Mouse (Mus musculus): ENCODE data around the gene Rtl5. TPM values are rescaled to one million over a fixed set of nuclear protein-coding genes. Genes with fewer than 3 reads are reported as not detected.
A peak's percentile ranks its signal among the peaks of the same experiment; 100 is the strongest.
"Not testable (repeated sequence)": the region's sequence is repeated elsewhere in the genome, so short reads cannot be mapped to it uniquely, and the experiment has no call there.

Gene Rtl5
- 3.4 and 3.9 TPM in 2 replicates for polyA plus RNA-seq (2015; fragmentation: Nextera tagmentation; extraction: Ambion mirVana)

- peak; percentile 90 for ATAC-seq (ENCODE audit: low FRiP score, low TSS enrichment)
- Histone ChIP-seq H3K4me2 (replicated peaks; ENCODE audit: low read depth, low read length) (peak within 1 kb of the TSS; percentile 66), H3K4me1 (ENCODE audit: insufficient read depth, low read length) (peaks cover 14% of the 10 kb centered on the region), H3K9me3 (ENCODE audit: low read length) (no peaks in the 10 kb centered on the region), H3K27me3 (ENCODE audit: insufficient read depth, low read length) (peaks cover 7% of the 10 kb centered on the region; the same call in 1 of the 2 replicates), H3K27ac (ENCODE audit: low read length) (peak within 1 kb of the TSS; percentile 81), H3K9ac (replicated peaks; ENCODE audit: low read length) (peak within 1 kb of the TSS; percentile 63), H3K4me3 (ENCODE audit: low read length) (peak within 1 kb of the TSS; percentile 55), H3K36me3 (ENCODE audit: insufficient read depth, low read length) (no peaks in the 10 kb centered on the region)
- WGBS = 23% methylated on average over 53 of the region's 61 CpGs
Measured at GRCm38 (mm10) chrX:102070591-102071471, at the start of gene Rtl5. Rtl5 (minus strand) TSS chrX:102071304.

- Histone ChIP-seq H3K9me3 (ENCODE audit: low read length) (no peaks in the 10 kb centered on the region), H3K9ac (replicated peaks; ENCODE audit: low read length) (peak within 1 kb of the TSS; percentile 69), H3K27me3 (ENCODE audit: insufficient read depth, low read length) (peaks cover 10% of the 10 kb centered on the region; the same call in 1 of the 2 replicates), H3K36me3 (ENCODE audit: insufficient read depth, low read length) (peaks cover 3% of the 10 kb centered on the region; the same call in 1 of the 2 replicates), H3K27ac (ENCODE audit: low read length) (peak within 1 kb of the TSS; percentile 34; the same call in 1 of the 2 replicates), H3K4me3 (ENCODE audit: low read length) (peak within 1 kb of the TSS; percentile 69), H3K4me1 (ENCODE audit: insufficient read depth, low read length) (no peaks in the 10 kb centered on the region), H3K4me2 (replicated peaks; ENCODE audit: low read depth, low read length) (peak within 1 kb of the TSS; percentile 65)
- WGBS = 25% methylated on average over 30 of the region's 30 CpGs
- peak; percentile 99 for ATAC-seq (ENCODE audit: low FRiP score, low TSS enrichment)
Measured at GRCm38 (mm10) chrX:102119042-102119864, 48.1 kb upstream of the Rtl5 start, which contains the start of gene Pin4. Pin4 (plus strand) TSS chrX:102119447.

GRCm38 (mm10) chrX:102115676-102116075 lies 44.6 kb upstream of the Rtl5 start:
- Histone ChIP-seq H3K27ac (ENCODE audit: low read length) (no peak overlapping the region), H3K4me2 (replicated peaks; ENCODE audit: low read depth, low read length) (no peak overlapping the region), H3K9me3 (ENCODE audit: low read length) (no peaks in the 10 kb centered on the region), H3K4me1 (ENCODE audit: insufficient read depth, low read length) (no peaks in the 10 kb centered on the region), H3K36me3 (ENCODE audit: insufficient read depth, low read length) (no peaks in the 10 kb centered on the region), H3K9ac (replicated peaks; ENCODE audit: low read length) (no peak overlapping the region), H3K4me3 (ENCODE audit: low read length) (no peak overlapping the region), H3K27me3 (ENCODE audit: insufficient read depth, low read length) (peaks cover 10% of the 10 kb centered on the region; the same call in 1 of the 2 replicates)
- WGBS = 57% methylated on average over 4 of the region's 4 CpGs
- no peak for ATAC-seq (ENCODE audit: low FRiP score, low TSS enrichment)

GRCm38 (mm10) chrX:102109349-102109748 lies 38.2 kb upstream of the Rtl5 start:
- not testable (repeated sequence) for ATAC-seq (ENCODE audit: low FRiP score, low TSS enrichment)

GRCm38 (mm10) chrX:102103830-102104229 lies 32.7 kb upstream of the Rtl5 start:
- not testable (repeated sequence) for H3K4me3 ChIP-seq (ENCODE audit: low read length)

More at GRCm38 (mm10) chrX:102109349-102109748, 38.2 kb upstream of the Rtl5 start:
- H3K9ac ChIP-seq (replicated peaks; ENCODE audit: low read length); H3K36me3 ChIP-seq (ENCODE audit: insufficient read depth, low read length); H3K27ac ChIP-seq (ENCODE audit: low read length); H3K9me3 ChIP-seq (ENCODE audit: low read length); H3K4me1 ChIP-seq (ENCODE audit: insufficient read depth, low read length); H3K27me3 ChIP-seq (ENCODE audit: insufficient read depth, low read length); H3K4me2 ChIP-seq (replicated peaks; ENCODE audit: low read depth, low read length); H3K4me3 ChIP-seq (ENCODE audit: low read length): not testable (repeated sequence)
- 70% methylated on average over 5 of the region's 5 CpGs for WGBS

GRCm38 (mm10) chrX:102101886-102102285 lies 30.8 kb upstream of the Rtl5 start:
- ATAC-seq (ENCODE audit: low FRiP score, low TSS enrichment) = no peak
- 61% methylated on average over 7 of the region's 7 CpGs for WGBS

More at GRCm38 (mm10) chrX:102103830-102104229, 32.7 kb upstream of the Rtl5 start:
- not testable (repeated sequence) for H3K9ac ChIP-seq (replicated peaks; ENCODE audit: low read length); H3K4me2 ChIP-seq (replicated peaks; ENCODE audit: low read depth, low read length); H3K27ac ChIP-seq (ENCODE audit: low read length); H3K36me3 ChIP-seq (ENCODE audit: insufficient read depth, low read length); H3K27me3 ChIP-seq (ENCODE audit: insufficient read depth, low read length); H3K9me3 ChIP-seq (ENCODE audit: low read length); ATAC-seq (ENCODE audit: low FRiP score, low TSS enrichment); H3K4me1 ChIP-seq (ENCODE audit: insufficient read depth, low read length)
- 67% methylated on average over 2 of the region's 2 CpGs for WGBS

GRCm38 (mm10) chrX:102094381-102094904 lies 23.3 kb upstream of the Rtl5 start:
- no peak overlapping the region for H3K9ac ChIP-seq (replicated peaks; ENCODE audit: low read length)
- H3K36me3 ChIP-seq (ENCODE audit: insufficient read depth, low read length) = no peaks in the 10 kb centered on the region
- H3K4me1 ChIP-seq (ENCODE audit: insufficient read depth, low read length) = no peaks in the 10 kb centered on the region
- ATAC-seq (ENCODE audit: low FRiP score, low TSS enrichment) = no peak
- no peak overlapping the region for H3K4me2 ChIP-seq (replicated peaks; ENCODE audit: low read depth, low read length)
- H3K9me3 ChIP-seq (ENCODE audit: low read length) = no peaks in the 10 kb centered on the region
- H3K27me3 ChIP-seq (ENCODE audit: insufficient read depth, low read length) = peaks cover 6% of the 10 kb centered on the region; the same call in 1 of the 2 replicates
- H3K4me3 ChIP-seq (ENCODE audit: low read length) = no peak overlapping the region
- H3K27ac ChIP-seq (ENCODE audit: low read length) = no peak overlapping the region
- WGBS = 69% methylated on average over 7 of the region's 7 CpGs

More at GRCm38 (mm10) chrX:102101886-102102285, 30.8 kb upstream of the Rtl5 start:
- H3K4me1 ChIP-seq (ENCODE audit: insufficient read depth, low read length) = no peaks in the 10 kb centered on the region
- H3K27ac ChIP-seq (ENCODE audit: low read length) = no peak overlapping the region
- no peak overlapping the region for H3K4me3 ChIP-seq (ENCODE audit: low read length)
- no peak overlapping the region for H3K9ac ChIP-seq (replicated peaks; ENCODE audit: low read length)
- no peaks in the 10 kb centered on the region for H3K36me3 ChIP-seq (ENCODE audit: insufficient read depth, low read length)
- peaks cover 3% of the 10 kb centered on the region; the same call in 1 of the 2 replicates for H3K27me3 ChIP-seq (ENCODE audit: insufficient read depth, low read length)
- H3K4me2 ChIP-seq (replicated peaks; ENCODE audit: low read depth, low read length) = no peak overlapping the region
- no peaks in the 10 kb centered on the region for H3K9me3 ChIP-seq (ENCODE audit: low read length)

- no peak overlapping the region for H3K4me3 ChIP-seq (ENCODE audit: low read length)
- H3K9ac ChIP-seq (replicated peaks; ENCODE audit: low read length) = no peak overlapping the region
- no peak overlapping the region for H3K4me2 ChIP-seq (replicated peaks; ENCODE audit: low read depth, low read length)
- H3K4me1 ChIP-seq (ENCODE audit: insufficient read depth, low read length) = no peaks in the 10 kb centered on the region
- H3K36me3 ChIP-seq (ENCODE audit: insufficient read depth, low read length) = no peaks in the 10 kb centered on the region
- no peak overlapping the region for H3K27ac ChIP-seq (ENCODE audit: low read length)
- no peaks in the 10 kb centered on the region for H3K9me3 ChIP-seq (ENCODE audit: low read length)
- no peak for ATAC-seq (ENCODE audit: low FRiP score, low TSS enrichment)
- peaks cover 10% of the 10 kb centered on the region; the same call in 1 of the 2 replicates for H3K27me3 ChIP-seq (ENCODE audit: insufficient read depth, low read length)
- 55% methylated on average over 3 of the region's 3 CpGs for WGBS
Measured at GRCm38 (mm10) chrX:102090605-102091004, 19.5 kb upstream of the Rtl5 start.

- peak; percentile 23; the same call in 1 of the 2 replicates for ATAC-seq (ENCODE audit: low FRiP score, low TSS enrichment)
- no peak overlapping the region for H3K9ac ChIP-seq (replicated peaks; ENCODE audit: low read length)
- H3K4me3 ChIP-seq (ENCODE audit: low read length) = no peak overlapping the region
- peaks cover 13% of the 10 kb centered on the region; the same call in 1 of the 2 replicates for H3K4me1 ChIP-seq (ENCODE audit: insufficient read depth, low read length)
- no peaks in the 10 kb centered on the region for H3K36me3 ChIP-seq (ENCODE audit: insufficient read depth, low read length)
- H3K4me2 ChIP-seq (replicated peaks; ENCODE audit: low read depth, low read length) = no peak overlapping the region
- peaks cover 4% of the 10 kb centered on the region; the same call in 1 of the 2 replicates for H3K27me3 ChIP-seq (ENCODE audit: insufficient read depth, low read length)
- 91% methylated on average over 8 of the region's 8 CpGs for WGBS
- no peak overlapping the region for H3K27ac ChIP-seq (ENCODE audit: low read length)
- H3K9me3 ChIP-seq (ENCODE audit: low read length) = no peaks in the 10 kb centered on the region
Measured at GRCm38 (mm10) chrX:102085798-102086443, 14.8 kb upstream of the Rtl5 start.

All from kidney, embryonic 16.5 days (tissue).